Mouse (Mus musculus) midbrain, postnatal 0 days (tissue): ENCODE results near the gene Nkiras2. TPM values are rescaled to one million over a fixed set of nuclear protein-coding genes. Genes with fewer than 3 reads are reported as not detected.
A peak's percentile ranks its signal among the peaks of the same experiment; 100 is the strongest.

Experiments used
- ATAC-seq: fragments of 200-750 bp; cut with Nextera tagmentation; 2 replicates; pipeline ENCODE4 v1.8.0; 2017; ENCODE audit warnings: moderate number of reproducible peaks, mild to moderate bottlenecking, moderate TSS enrichment, moderate library complexity; ENCODE audit not compliant: low FRiP score
- DNase-seq: peaks from one replicate; pipeline ENCODE4 v3.0.0-alpha.2; 2015; ENCODE audit warnings: low spot score
- H3K27ac ChIP-seq: fragments of 300-500 bp; sonication (generic); 2 replicates; pipeline ENCODE4 v1.5.1; 2014; ENCODE audit warnings: low read depth, mild to moderate bottlenecking, low read length, mixed read lengths
- H3K27me3 ChIP-seq: fragments of 300-500 bp; sonication (generic); 2 replicates; pipeline ENCODE4 v1.6.1; 2014; ENCODE audit warnings: low read length, control low read depth, mixed read lengths; ENCODE audit not compliant: insufficient read depth
- H3K36me3 ChIP-seq: fragments of 300-500 bp; sonication (generic); 2 replicates; pipeline ENCODE4 v1.6.1; 2014; ENCODE audit warnings: low read length, control low read depth, mixed read lengths; ENCODE audit not compliant: insufficient read depth
- H3K4me1 ChIP-seq: fragments of 300-500 bp; sonication (generic); 2 replicates; pipeline ENCODE4 v1.6.1; 2014; ENCODE audit warnings: mild to moderate bottlenecking, control low read depth, antibody characterized with exemption, low read length, mixed read lengths; ENCODE audit not compliant: insufficient read depth
- H3K4me2 ChIP-seq: fragments of 300-500 bp; sonication (generic); 2 replicates; pipeline ENCODE4 v1.6.1; 2014; ENCODE audit warnings: low read depth, mild to moderate bottlenecking, low read length, mixed read lengths; ENCODE audit not compliant: poor library complexity, severe bottlenecking
- H3K4me3 ChIP-seq: fragments of 300-500 bp; sonication (generic); 2 replicates; pipeline ENCODE4 v1.5.1; 2014; ENCODE audit warnings: low read depth, mild to moderate bottlenecking, low read length, moderate library complexity
- H3K9ac ChIP-seq: fragments of 300-500 bp; sonication (generic); replicated peaks from 2 replicates; pipeline ENCODE4 v1.6.1; 2014; ENCODE audit warnings: mild to moderate bottlenecking, low read length, moderate library complexity, mixed read lengths; ENCODE audit not compliant: poor library complexity, severe bottlenecking
- H3K9me3 ChIP-seq: fragments of 300-500 bp; sonication (generic); 2 replicates; pipeline ENCODE4 v1.6.1; 2016; ENCODE audit warnings: low read length, control low read depth
- CTCF ChIP-seq: IDR thresholded peaks from 2 replicates; pipeline ENCODE4 v1.5.1; 2016; ENCODE audit warnings: antibody characterized with exemption, mild to moderate bottlenecking
- WGBS: fragments of 180-500 bp; shearing (Covaris S2); extraction: QIAGEN DNeasy Blood & Tissue Kit; methylation state at CpG from one replicate; pipeline ENCODE4 v1.1.7; 2014; 5-methylcytosine and 5-hydroxymethylcytosine counted together
- polyA plus RNA-seq: library from polyadenylated mRNA; unstranded; fragments of >200 nt; fragmentation: Nextera tagmentation; extraction: Ambion mirVana; gene quantifications from 2 replicates; pipeline ENCODE4 v1.2.1, GENCODE M21; 2015
- total RNA-seq: library from RNA; depleted of rRNA; stranded (reverse); fragments of >200 nt; gene quantifications from 2 replicates; pipeline ENCODE4 v1.2.3, GENCODE M21; 2014

Gene Nkiras2
- total and polyA plus RNA-seq, 2 experiments from 2014 or later = 80.9 to 125 TPM

GRCm38 (mm10) chr11:100626701-100627195, 7.7 kb downstream of the Nkiras2 start:
- Histone ChIP-seq H3K9me3 (no peaks in the 10 kb centered on the region), H3K4me1 (no peaks in the 10 kb centered on the region; the same call in 1 of the 2 replicates), H3K27ac (no peak overlapping the region), H3K36me3 (peaks cover 13% of the 10 kb centered on the region), H3K27me3 (no peaks in the 10 kb centered on the region), H3K4me3 (no peak overlapping the region), H3K4me2 (no peak overlapping the region), H3K9ac (no peak overlapping the region)
- TF ChIP-seq CTCF = peak; percentile 84
- ATAC-seq (0 out of 2 replicates have a peak, but pooled peaks have one; percentile 55), DNase-seq (peak; percentile 69)
- WGBS = 20% methylated on average over 9 of the region's 9 CpGs

- Histone ChIP-seq H3K27ac (no peak overlapping the region), H3K9ac (no peak overlapping the region)
- 93% methylated on average over 5 of the region's 5 CpGs for WGBS
Measured at GRCm38 (mm10) chr11:100628056-100628455, 9.0 kb downstream of the Nkiras2 start.

GRCm38 (mm10) chr11:100628862-100629352, 9.9 kb downstream of the Nkiras2 start:
- 43% methylated on average over 13 of the region's 13 CpGs for WGBS
- H3K4me1 ChIP-seq = no peaks in the 10 kb centered on the region; the same call in 1 of the 2 replicates
- H3K27ac ChIP-seq = no peak overlapping the region
- H3K9me3 ChIP-seq = no peaks in the 10 kb centered on the region
- H3K36me3 ChIP-seq = peaks cover 13% of the 10 kb centered on the region
- no peak for ATAC-seq
- 0 out of 2 replicates have a peak overlapping the region, but pooled peaks have one; percentile 39 for H3K9ac ChIP-seq
- DNase-seq = peak; percentile 68
- H3K4me2 ChIP-seq = no peak overlapping the region
- no peak for TF ChIP-seq CTCF
- no peak overlapping the region for H3K4me3 ChIP-seq
- no peaks in the 10 kb centered on the region for H3K27me3 ChIP-seq

More at GRCm38 (mm10) chr11:100628056-100628455, 9.0 kb downstream of the Nkiras2 start:
- Histone ChIP-seq H3K4me3 (no peak overlapping the region), H3K27me3 (no peaks in the 10 kb centered on the region), H3K4me1 (no peaks in the 10 kb centered on the region; the same call in 1 of the 2 replicates), H3K4me2 (no peak overlapping the region), H3K9me3 (no peaks in the 10 kb centered on the region), H3K36me3 (peaks cover 13% of the 10 kb centered on the region)
- no peak for ATAC-seq
- TF ChIP-seq CTCF = no peak
- DNase-seq = no peak

GRCm38 (mm10) chr11:100634530-100634929, 15.5 kb downstream of the Nkiras2 start:
- H3K27ac ChIP-seq = no peak overlapping the region
- no peaks in the 10 kb centered on the region for H3K27me3 ChIP-seq
- no peak overlapping the region for H3K4me3 ChIP-seq
- H3K9ac ChIP-seq = no peak overlapping the region
- no peak for TF ChIP-seq CTCF
- no peak for DNase-seq
- no peaks in the 10 kb centered on the region for H3K4me1 ChIP-seq
- H3K4me2 ChIP-seq = no peak overlapping the region
- no peaks in the 10 kb centered on the region for H3K36me3 ChIP-seq
- ATAC-seq = no peak
- no peaks in the 10 kb centered on the region for H3K9me3 ChIP-seq
- WGBS = 74% methylated on average over 7 of the region's 7 CpGs

- DNase-seq (peak; percentile 76), ATAC-seq (no peak)
- Histone ChIP-seq H3K36me3 (no peaks in the 10 kb centered on the region), H3K9me3 (no peaks in the 10 kb centered on the region), H3K4me2 (peak overlapping the region; percentile 71), H3K9ac (peak overlapping the region; percentile 63), H3K4me3 (peak overlapping the region; percentile 41), H3K27me3 (no peaks in the 10 kb centered on the region), H3K4me1 (no peaks in the 10 kb centered on the region; the same call in 1 of the 2 replicates), H3K27ac (peak overlapping the region; percentile 51; the same call in 1 of the 2 replicates)
- peak; percentile 71 for TF ChIP-seq CTCF
- 7% methylated on average over 51 of the region's 52 CpGs for WGBS
Measured at GRCm38 (mm10) chr11:100640159-100640906, 21.3 kb downstream of the Nkiras2 start.
